Mouse (Mus musculus): ENCODE data around the gene Wdr90.

DNA sequence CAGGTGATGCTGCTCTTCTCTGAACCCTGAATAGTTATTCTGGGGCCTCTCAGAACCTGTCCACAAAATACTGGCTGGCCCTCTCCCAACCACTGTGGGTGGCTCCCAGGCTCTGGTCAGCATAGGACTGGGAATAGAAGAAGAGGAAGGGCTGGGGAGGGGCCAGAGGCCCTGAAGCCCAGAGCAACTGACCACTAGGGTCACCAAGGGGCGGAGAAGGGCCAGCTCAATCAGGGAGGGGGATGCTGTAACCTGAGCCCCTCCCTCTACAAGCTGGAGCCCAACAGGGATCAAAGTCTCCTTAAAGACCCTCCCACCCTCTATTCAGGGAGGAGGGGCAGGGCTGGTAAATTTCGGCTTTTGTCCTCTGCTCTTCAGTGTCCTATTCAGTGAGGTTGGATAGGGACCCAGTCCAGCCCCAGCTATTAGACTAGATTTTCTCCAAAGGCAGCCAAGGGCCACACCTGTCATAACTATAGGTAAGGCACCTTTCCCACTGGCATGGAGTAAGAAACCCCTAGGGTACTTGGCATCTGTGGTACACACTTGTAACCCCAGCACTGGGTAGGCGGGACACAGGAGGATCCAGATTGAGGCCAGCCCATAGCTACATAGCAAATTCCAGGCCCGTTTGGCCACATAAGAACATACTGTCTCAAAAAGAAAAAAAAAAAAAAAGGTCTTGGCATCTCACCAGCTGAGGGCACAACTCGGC is 19.1 kb upstream of the Wdr90 start, which contains the start of gene Wfikkn1:
- TF ChIP-seq HCFC1 (IDR thresholded peaks at IDR 0.05; ENCODE audit: borderline replicate concordance, insufficient read depth, low read length), result no peak
- no peak for TF ChIP-seq MAFK (IDR thresholded peaks at IDR 0.05; ENCODE audit: insufficient read depth, low read depth, low read length)
- TF ChIP-seq ZC3H11A (IDR thresholded peaks at IDR 0.05; ENCODE audit: borderline replicate concordance, low read depth, low read length), result no peak
- no peak for TF ChIP-seq ZNF384 (IDR thresholded peaks at IDR 0.05; ENCODE audit: low read depth, low read length)
